Mouse (Mus musculus): Measurements from ENCODE around the gene Tipin.
A peak's percentile ranks its signal among the peaks of the same experiment; 100 is the strongest.
"Not testable (repeated sequence)": the region's sequence is repeated elsewhere in the genome, so short reads cannot be mapped to it uniquely, and the experiment has no call there.

Tipin gene

GRCm38 (mm10) chr9:64271249-64271648 is 10.1 kb upstream of the Tipin start:
- no peak for DNase-seq (ENCODE audit: low read depth, low spot score)

GRCm38 (mm10) chr9:64272611-64273010 is 8.8 kb upstream of the Tipin start:
- peak; percentile 56 for DNase-seq (ENCODE audit: low read depth, low spot score)

GRCm38 (mm10) chr9:64273757-64274156 is 7.6 kb upstream of the Tipin start:
- DNase-seq (ENCODE audit: low read depth, low spot score) = no peak

- no peak for DNase-seq (ENCODE audit: low read depth, low spot score)
Observed at GRCm38 (mm10) chr9:64274291-64274690, 7.1 kb upstream of the Tipin start.

- peak; percentile 33 for DNase-seq (ENCODE audit: low read depth, low spot score)
Observed at GRCm38 (mm10) chr9:64274919-64275318, 6.5 kb upstream of the Tipin start.

- DNase-seq (ENCODE audit: low read depth, low spot score) = peak; percentile 78
Observed at GRCm38 (mm10) chr9:64277706-64278105, 3.7 kb upstream of the Tipin start.

GRCm38 (mm10) chr9:64278665-64279310 is 2.6 kb upstream of the Tipin start:
- no peak for DNase-seq (ENCODE audit: low read depth, low spot score)

- no peak for DNase-seq (ENCODE audit: low read depth, low spot score)
Observed at GRCm38 (mm10) chr9:64281781-64282178, 399 bp downstream of the Tipin start.

- no peak for DNase-seq (ENCODE audit: low read depth, low spot score)
Observed at GRCm38 (mm10) chr9:64282404-64282987, 1.1 kb downstream of the Tipin start.

- not testable (repeated sequence) for DNase-seq (ENCODE audit: low read depth, low spot score)
Observed at GRCm38 (mm10) chr9:64303086-64303485, 21.7 kb downstream of the Tipin start.

GRCm38 (mm10) chr9:64306476-64307312 is 25.3 kb downstream of the Tipin start:
- no peak for DNase-seq (ENCODE audit: low read depth, low spot score)

GRCm38 (mm10) chr9:64310996-64311785 is 29.8 kb downstream of the Tipin start:
- DNase-seq (ENCODE audit: low read depth, low spot score) = no peak

GRCm38 (mm10) chr9:64312128-64312527 is 30.7 kb downstream of the Tipin start:
- DNase-seq (ENCODE audit: low read depth, low spot score) = no peak

GRCm38 (mm10) chr9:64314696-64315095 is 33.3 kb downstream of the Tipin start:
- DNase-seq (ENCODE audit: low read depth, low spot score) = no peak

GRCm38 (mm10) chr9:64316986-64317385 is 35.6 kb downstream of the Tipin start:
- DNase-seq (ENCODE audit: low read depth, low spot score) = no peak

- DNase-seq (ENCODE audit: low read depth, low spot score) = no peak
Observed at GRCm38 (mm10) chr9:64323976-64324375, 42.6 kb downstream of the Tipin start.

- no peak for DNase-seq (ENCODE audit: low read depth, low spot score)
Observed at GRCm38 (mm10) chr9:64335825-64336224, 54.4 kb downstream of the Tipin start.

- no peak for DNase-seq (ENCODE audit: low read depth, low spot score)
Observed at GRCm38 (mm10) chr9:64339361-64339760, 58.0 kb downstream of the Tipin start.

GRCm38 (mm10) chr9:64340351-64341253 is 59.2 kb downstream of the Tipin start:
- DNase-seq (ENCODE audit: low read depth, low spot score) = peak; percentile 71

- DNase-seq (ENCODE audit: low read depth, low spot score) = no peak
Observed at GRCm38 (mm10) chr9:64341254-64341566, 59.8 kb downstream of the Tipin start, which contains the start of gene Dis3l. Dis3l (minus strand) TSS chr9:64341288.

- DNase-seq (ENCODE audit: low read depth, low spot score) = no peak
Observed at GRCm38 (mm10) chr9:64341671-64342070, 60.3 kb downstream of the Tipin start.
